Mouse (Mus musculus) frontal cortex, postnatal 36 days (tissue): ENCODE results near the gene Zbtb41.

ENCODE experiments used
- DNase-seq, 2 experiments: peaks; one replicate each; pipeline ENCODE4 v3.0.0; 2022; ENCODE audit warnings: low spot score in 2 of 2

Gene Zbtb41

DNA sequence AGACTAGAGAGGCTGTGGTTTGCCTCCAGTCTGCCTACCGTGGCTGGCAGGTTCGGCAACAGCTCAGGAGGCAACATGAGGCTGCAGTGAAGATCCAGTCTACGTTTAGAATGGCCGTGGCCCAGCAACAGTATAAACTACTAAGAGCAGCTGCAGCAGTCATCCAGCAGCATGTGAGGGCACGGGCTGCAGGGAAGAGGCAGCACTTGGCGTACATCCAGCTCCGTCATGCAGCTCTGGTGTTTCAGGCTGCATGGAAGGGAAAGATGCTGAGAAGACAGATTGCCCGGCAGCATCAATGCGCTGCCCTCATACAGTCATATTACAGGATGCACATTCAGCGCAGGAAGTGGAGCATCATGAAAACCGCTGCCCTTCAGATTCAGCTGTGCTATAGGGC, 56.8 kb downstream of the Zbtb41 start:
- DNase-seq, result no peak

DNA sequence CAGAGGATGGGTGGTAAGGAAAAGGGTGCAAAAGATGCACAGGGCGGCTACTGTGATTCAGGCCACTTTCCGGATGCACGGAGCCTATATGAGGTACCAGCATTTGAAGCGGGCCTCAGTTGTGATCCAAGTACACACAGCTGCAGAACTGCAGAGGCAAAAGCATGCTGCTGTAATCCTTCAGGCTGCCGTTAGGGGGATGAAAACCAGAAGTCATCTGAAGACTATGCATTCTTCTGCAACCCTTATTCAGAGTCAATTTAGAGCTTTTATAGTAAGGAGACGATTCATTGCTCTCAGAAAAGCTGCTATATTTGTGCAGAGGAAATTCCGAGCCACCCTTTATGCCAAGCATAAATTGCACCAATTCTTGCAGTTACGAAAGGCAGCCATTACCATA, 58.2 kb downstream of the Zbtb41 start:
- DNase-seq, result peak in 1 of 2 experiments; percentile 38

DNA sequence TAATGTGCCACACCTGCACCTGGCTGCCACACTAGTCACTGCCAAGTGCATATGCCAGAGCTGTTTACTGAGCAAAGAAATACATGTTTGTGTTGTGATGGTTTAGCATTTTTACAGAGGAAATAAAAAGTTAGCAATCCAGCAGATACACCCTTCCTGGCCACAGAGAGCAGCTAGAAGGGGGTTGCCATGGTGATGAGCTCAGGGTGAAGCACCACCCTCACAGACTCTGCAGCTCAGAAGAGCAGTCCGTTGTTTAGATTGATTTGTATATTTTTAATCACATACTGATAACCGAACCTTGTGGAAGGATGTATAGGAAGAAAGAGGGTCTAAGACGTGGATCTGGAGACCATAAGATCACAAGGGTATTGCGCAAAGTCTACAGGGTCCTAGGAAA, 59.1 kb downstream of the Zbtb41 start:
- peak in 1 of 2 experiments; percentile 9 for DNase-seq

DNA sequence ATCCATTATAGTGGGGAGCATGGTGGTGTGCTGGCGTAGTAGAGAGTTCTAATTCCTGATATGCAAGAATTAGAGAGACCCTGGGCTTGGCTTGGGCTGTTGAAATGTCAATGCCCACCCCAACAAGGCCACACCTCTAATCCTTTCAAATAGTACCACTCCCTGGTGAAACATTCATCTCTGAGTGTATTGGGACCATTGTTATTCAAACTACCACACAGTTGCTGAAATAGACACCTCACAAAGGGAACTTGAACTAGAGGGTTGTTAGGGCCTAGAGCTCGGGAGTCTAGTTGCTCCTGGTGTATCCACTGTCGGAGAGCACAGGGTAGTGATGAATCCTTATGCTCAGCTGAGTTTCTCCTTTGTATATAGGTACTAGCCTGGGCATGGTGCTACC, 72.5 kb downstream of the Zbtb41 start:
- DNase-seq, result no peak

DNA sequence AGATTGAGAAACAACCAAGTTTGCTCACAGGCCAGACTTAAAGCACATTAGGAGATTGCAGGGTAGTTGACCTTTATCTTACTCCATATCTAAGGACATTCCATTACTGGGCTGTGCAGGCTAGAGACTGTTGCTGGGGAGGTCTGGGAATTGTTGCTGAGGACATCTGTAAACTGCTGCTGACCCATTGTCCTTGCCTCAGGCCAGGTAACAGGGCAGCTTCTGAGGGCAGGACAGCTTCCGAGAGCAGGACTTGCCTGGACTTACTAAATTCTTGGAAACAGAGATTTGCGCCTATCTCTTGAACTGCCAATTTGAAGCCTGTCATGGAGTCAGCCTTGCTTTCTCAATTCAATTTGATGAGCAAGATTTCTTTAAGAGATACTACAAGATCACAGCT, 73.3 kb downstream of the Zbtb41 start:
- no peak for DNase-seq

DNA sequence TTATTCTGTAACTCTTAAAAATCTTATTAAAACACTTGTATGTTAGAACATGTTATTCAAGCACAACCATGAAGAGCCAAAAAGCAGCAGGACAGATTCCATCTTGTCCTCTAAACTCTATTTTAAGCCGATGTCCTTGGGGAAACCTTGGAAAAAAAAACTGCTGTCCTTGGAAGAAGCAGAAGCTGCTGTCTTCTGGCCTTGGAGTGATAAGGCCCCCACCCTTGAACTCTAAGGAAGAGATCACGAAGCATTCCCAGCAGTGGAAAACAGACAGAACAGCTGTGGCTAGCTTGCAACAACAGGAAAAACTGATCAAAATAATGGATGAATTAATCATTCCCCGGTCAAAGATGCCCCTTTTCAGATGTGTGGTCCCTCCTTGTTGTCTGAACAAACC, 74.1 kb downstream of the Zbtb41 start:
- DNase-seq, result no peak

DNA sequence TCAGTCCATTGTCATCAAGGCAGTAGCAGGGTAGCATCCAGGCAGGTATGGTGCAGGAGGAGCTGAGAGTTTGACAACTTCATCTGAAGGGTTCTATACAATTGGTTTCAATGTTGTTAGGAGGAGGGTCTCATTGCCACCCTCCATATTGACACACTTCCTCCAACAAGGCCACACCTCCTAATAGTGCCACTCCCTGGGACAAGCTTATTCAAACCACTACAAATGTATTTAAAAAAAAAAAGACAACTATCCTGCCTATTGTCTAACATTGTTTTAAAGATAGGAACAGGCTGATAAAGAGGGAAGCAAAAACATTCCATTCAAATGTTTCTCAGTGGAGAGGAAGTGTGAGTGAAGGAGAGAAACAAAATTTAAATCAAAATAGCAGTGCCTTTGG, 77.7 kb downstream of the Zbtb41 start:
- DNase-seq, result no peak

DNA sequence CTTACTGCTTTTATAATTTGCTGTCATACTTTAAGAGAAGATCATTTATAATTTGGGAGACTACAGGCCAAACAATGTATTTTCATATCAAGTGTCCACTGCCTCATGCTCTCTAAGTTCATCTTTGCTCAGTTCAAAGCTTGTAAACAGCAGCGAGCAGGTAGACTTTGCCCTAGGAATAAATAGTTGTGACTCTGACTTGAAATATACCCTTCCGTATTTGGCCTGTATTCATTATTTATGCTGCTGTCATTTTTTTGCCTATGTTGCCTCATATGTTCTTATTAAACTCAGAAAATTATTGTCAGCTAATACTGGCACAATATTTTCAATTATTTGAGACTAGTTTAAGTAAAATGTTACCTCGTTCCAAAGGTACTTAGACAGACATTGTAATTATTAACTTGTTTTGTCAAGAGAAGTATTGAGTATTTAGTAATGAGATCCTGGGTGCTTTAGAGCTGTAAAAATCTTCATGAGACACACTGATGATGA, 79.2 kb downstream of the Zbtb41 start, which contains the start of gene F13b:
Gene F13b, plus strand, starts transcription at position 445 of the 495 bp plus-strand sequence.
- DNase-seq, result no peak
